Mouse (Mus musculus) forebrain, embryonic 13.5 days (tissue): ENCODE measurements at regions not wholly inside any gene's neighbourhood (a gene's known extent, or its start where the extent isn't known, plus 50 kb on each side); places are given as distances from the start of the nearest gene placed in this dataset.

Experiments
- ATAC-seq: fragments of 200-750 bp; cut with Nextera tagmentation; 2 replicates; pipeline ENCODE4 v1.8.0; 2017
- H3K27ac ChIP-seq: fragments of 300-500 bp; sonication (generic); 2 replicates; pipeline ENCODE4 v1.5.1; 2015; ENCODE audit warnings: inconsistent platforms, mild to moderate bottlenecking, moderate library complexity
- H3K27me3 ChIP-seq: fragments of 300-500 bp; sonication (generic); 2 replicates; pipeline ENCODE4 v1.6.1; 2015; ENCODE audit warnings: mild to moderate bottlenecking, inconsistent platforms
- H3K36me3 ChIP-seq: fragments of 300-500 bp; sonication (generic); 2 replicates; pipeline ENCODE4 v1.6.1; 2015; ENCODE audit warnings: mild to moderate bottlenecking, inconsistent platforms; ENCODE audit not compliant: poor library complexity, severe bottlenecking
- H3K4me1 ChIP-seq: fragments of 300-500 bp; sonication (generic); 2 replicates; pipeline ENCODE4 v1.6.1; 2015; ENCODE audit warnings: inconsistent platforms
- H3K4me2 ChIP-seq: fragments of 300-500 bp; sonication (generic); 2 replicates; pipeline ENCODE4 v1.6.1; 2015; ENCODE audit warnings: inconsistent platforms, mild to moderate bottlenecking, moderate library complexity
- H3K4me3 ChIP-seq: fragments of 300-500 bp; sonication (generic); 2 replicates; pipeline ENCODE4 v1.5.1; 2015; ENCODE audit warnings: mild to moderate bottlenecking, inconsistent platforms
- H3K9ac ChIP-seq: fragments of 300-500 bp; sonication (generic); 2 replicates; pipeline ENCODE4 v1.6.1; 2015; ENCODE audit warnings: mild to moderate bottlenecking, inconsistent platforms
- H3K9me3 ChIP-seq: fragments of 300-500 bp; sonication (generic); replicated peaks from 2 replicates; pipeline ENCODE4 v1.6.1; 2016; ENCODE audit warnings: inconsistent platforms
- WGBS: fragments of 180-500 bp; shearing (Covaris S2); methylation state at CpG from one replicate; pipeline ENCODE4 v1.1.7; 2015; 5-methylcytosine and 5-hydroxymethylcytosine counted together

- no peak overlapping the region for H3K4me2 ChIP-seq
- H3K36me3 ChIP-seq, result no peaks in the 10 kb centered on the region
- 76% methylated on average over 5 of the region's 5 CpGs for WGBS
- H3K9me3 ChIP-seq, result no peaks in the 10 kb centered on the region
- no peaks in the 10 kb centered on the region for H3K27me3 ChIP-seq
- H3K4me3 ChIP-seq, result no peak overlapping the region
- no peak overlapping the region for H3K27ac ChIP-seq
- no peaks in the 10 kb centered on the region for H3K4me1 ChIP-seq
- no peak for ATAC-seq
- no peak overlapping the region for H3K9ac ChIP-seq
These were observed 432.6 kb downstream of the Mctp2 start for GRCm38 (mm10) chr7:71873817-71874216.

GRCm38 (mm10) chr7:71872912-71873311, 433.5 kb downstream of the Mctp2 start:
- 70% methylated on average over 6 of the region's 6 CpGs for WGBS
- no peaks in the 10 kb centered on the region for H3K36me3 ChIP-seq
- no peak for ATAC-seq

DNA sequence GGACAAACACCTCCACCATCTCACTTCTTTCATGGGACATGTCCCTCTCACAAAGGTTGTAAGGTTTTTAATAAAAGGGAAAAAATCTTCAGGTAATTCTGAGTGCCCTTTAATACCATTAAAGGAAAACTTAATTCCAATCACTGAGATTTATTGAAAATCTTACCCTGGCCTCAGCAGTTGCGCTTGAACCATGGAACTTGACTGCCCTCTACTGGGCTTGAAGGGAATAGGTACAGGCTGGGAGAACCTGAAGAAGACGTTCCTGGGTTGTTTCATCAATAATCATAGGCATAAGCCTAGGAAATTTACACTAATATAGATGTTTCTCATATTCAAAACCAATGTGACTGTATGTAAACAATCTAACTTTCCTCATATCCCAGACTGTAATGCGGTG, 439.3 kb downstream of the Mctp2 start:
- H3K36me3 ChIP-seq, result no peaks in the 10 kb centered on the region
- no peaks in the 10 kb centered on the region for H3K9me3 ChIP-seq
- no peak overlapping the region for H3K9ac ChIP-seq
- ATAC-seq, result peak; percentile 72
- WGBS, result 13% methylated on average over 3 of the region's 3 CpGs
- peaks cover 11% of the 10 kb centered on the region for H3K4me1 ChIP-seq
- H3K4me3 ChIP-seq, result no peak overlapping the region
- 0 out of 2 replicates have a peak, but pooled peaks cover 2% of the 10 kb centered on the region for H3K27me3 ChIP-seq
- no peak overlapping the region for H3K27ac ChIP-seq
- no peak overlapping the region for H3K4me2 ChIP-seq

More at GRCm38 (mm10) chr7:71872912-71873311, 433.5 kb downstream of the Mctp2 start:
- H3K9ac ChIP-seq, result no peak overlapping the region
- no peaks in the 10 kb centered on the region for H3K27me3 ChIP-seq
- no peaks in the 10 kb centered on the region for H3K9me3 ChIP-seq
- no peak overlapping the region for H3K4me3 ChIP-seq
- no peak overlapping the region for H3K27ac ChIP-seq
- H3K4me2 ChIP-seq, result no peak overlapping the region
- H3K4me1 ChIP-seq, result no peaks in the 10 kb centered on the region

GRCm38 (mm10) chr7:71865371-71866166, 440.8 kb downstream of the Mctp2 start:
- ATAC-seq, result peak; percentile 42; the same call in 1 of the 2 replicates
- WGBS, result 7% methylated on average over 15 of the region's 15 CpGs
- Histone ChIP-seq H3K27me3 (0 out of 2 replicates have a peak, but pooled peaks cover 2% of the 10 kb centered on the region), H3K4me3 (no peak overlapping the region), H3K4me1 (peaks cover 11% of the 10 kb centered on the region), H3K36me3 (no peaks in the 10 kb centered on the region), H3K9me3 (no peaks in the 10 kb centered on the region), H3K27ac (no peak overlapping the region), H3K4me2 (peak overlapping the region; percentile 29), H3K9ac (no peak overlapping the region)

DNA sequence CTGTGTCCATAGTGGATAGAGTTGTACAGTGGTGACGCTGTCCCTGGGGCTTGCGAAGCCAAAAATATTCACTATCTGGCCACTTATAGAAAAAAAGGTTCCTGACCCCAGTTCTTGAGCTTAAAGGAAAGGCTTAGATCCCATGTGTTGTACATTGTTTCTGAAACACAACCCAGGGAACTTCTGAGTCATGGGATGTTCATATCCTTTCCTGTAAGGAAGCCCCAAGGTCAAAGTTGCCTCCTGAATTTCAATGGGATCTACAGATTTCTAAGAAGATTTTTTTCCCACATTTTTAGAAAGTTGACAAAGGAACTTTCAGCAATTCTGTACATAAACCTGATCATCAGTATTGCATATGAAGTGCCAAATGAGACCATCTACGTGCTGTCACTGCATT, 453.5 kb downstream of the Mctp2 start:
- no peaks in the 10 kb centered on the region for H3K4me1 ChIP-seq
- no peak overlapping the region for H3K9ac ChIP-seq
- H3K4me3 ChIP-seq, result no peak overlapping the region
- no peak for ATAC-seq
- no peaks in the 10 kb centered on the region for H3K9me3 ChIP-seq
- no peak overlapping the region for H3K4me2 ChIP-seq
- H3K36me3 ChIP-seq, result no peaks in the 10 kb centered on the region
- no peaks in the 10 kb centered on the region for H3K27me3 ChIP-seq
- 83% methylated on average over 3 of the region's 3 CpGs for whole genome bisulfite sequencing
- no peak overlapping the region for H3K27ac ChIP-seq

DNA sequence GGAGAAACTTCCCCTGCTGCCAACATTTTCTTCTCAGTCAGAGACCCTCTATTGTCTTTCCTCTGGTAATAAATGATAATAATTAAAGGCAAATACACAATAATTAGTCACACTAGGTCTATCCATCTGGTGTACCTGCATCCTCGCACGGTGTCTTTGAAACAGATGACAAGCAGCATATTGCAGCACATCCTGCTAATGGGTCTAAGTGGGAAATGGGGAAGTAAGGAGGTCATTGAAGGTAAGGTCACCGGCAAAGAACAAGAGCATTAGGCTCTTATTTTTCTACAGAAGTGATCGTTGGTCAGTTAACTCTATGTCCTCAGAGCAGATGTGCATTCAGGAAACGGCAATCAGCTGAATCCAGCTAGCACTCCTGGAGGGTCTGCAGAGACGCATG, 457.2 kb downstream of the Mctp2 start:
- ATAC-seq, result no peak
- H3K9me3 ChIP-seq, result no peaks in the 10 kb centered on the region
- H3K4me1 ChIP-seq, result no peaks in the 10 kb centered on the region
- H3K36me3 ChIP-seq, result no peaks in the 10 kb centered on the region
- no peak overlapping the region for H3K27ac ChIP-seq
- H3K27me3 ChIP-seq, result no peaks in the 10 kb centered on the region
- no peak overlapping the region for H3K4me2 ChIP-seq
- H3K4me3 ChIP-seq, result no peak overlapping the region
- WGBS, result 76% methylated on average over 6 of the region's 6 CpGs
- H3K9ac ChIP-seq, result no peak overlapping the region

DNA sequence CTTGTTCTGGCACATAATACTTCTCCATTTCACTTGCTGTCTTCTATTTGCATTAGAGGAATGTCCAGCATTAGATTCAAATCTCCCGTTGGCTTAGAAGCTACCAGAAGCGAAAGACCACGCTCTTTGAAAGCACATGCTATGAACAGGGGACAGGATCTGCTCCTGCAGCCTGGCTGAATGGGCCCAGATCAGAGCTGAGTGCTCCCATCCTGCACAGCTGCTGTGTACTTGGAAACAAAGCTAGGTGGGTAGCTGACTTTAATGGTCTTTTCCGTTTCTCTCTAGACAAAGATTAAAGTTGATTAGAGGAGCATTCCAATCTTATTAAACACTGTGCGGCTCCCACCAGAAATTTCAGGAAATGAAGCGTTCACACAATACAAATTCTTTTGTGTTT, 468.6 kb downstream of the Mctp2 start:
- Histone ChIP-seq H3K36me3 (no peaks in the 10 kb centered on the region), H3K27ac (no peak overlapping the region), H3K9me3 (no peaks in the 10 kb centered on the region), H3K27me3 (no peaks in the 10 kb centered on the region), H3K9ac (no peak overlapping the region), H3K4me3 (no peak overlapping the region), H3K4me2 (no peak overlapping the region), H3K4me1 (no peaks in the 10 kb centered on the region)
- ATAC-seq, result no peak
- WGBS, result 69% methylated on average over 6 of the region's 6 CpGs

DNA sequence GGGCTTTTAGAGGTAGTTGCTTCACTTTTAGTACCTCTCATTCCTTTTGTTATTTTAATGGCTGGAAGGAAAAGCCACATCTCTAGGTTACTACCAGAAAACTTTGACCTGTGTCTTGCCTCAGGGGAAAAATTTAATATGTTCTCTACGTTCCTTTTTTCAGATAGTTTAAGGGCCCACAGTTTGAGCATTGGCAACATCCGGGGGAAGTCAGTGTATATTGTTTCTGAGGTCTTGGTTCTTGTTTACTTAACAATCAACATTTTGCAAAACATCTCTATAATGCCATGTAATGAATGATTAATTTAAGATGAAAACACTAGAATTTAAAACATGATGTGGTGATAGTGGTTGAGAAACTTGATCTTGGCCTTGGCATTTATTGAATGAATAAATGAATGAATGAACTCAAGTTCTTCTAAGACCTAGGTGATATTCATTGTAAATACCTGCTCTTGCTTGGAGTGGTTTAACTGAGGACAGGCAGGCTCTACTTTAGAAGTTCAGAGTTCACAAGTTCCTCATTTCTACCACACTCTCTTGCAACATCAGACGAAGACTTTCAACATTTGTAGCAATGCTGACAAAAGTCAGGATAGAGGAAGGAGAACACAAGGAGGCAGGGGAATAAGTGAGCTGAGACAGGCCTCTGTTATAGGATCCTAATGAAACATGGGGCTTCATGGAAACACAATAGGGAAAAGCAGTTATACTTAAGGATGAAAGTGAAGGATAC, 474.4 kb downstream of the Mctp2 start:
- no peak overlapping the region for H3K4me3 ChIP-seq
- H3K27me3 ChIP-seq, result no peaks in the 10 kb centered on the region
- H3K9me3 ChIP-seq, result no peaks in the 10 kb centered on the region
- H3K9ac ChIP-seq, result no peak overlapping the region
- no peak overlapping the region for H3K4me2 ChIP-seq
- WGBS, result 88% methylated on average over 3 of the region's 3 CpGs
- H3K27ac ChIP-seq, result no peak overlapping the region
- H3K36me3 ChIP-seq, result no peaks in the 10 kb centered on the region
- ATAC-seq, result no peak
- H3K4me1 ChIP-seq, result no peaks in the 10 kb centered on the region

DNA sequence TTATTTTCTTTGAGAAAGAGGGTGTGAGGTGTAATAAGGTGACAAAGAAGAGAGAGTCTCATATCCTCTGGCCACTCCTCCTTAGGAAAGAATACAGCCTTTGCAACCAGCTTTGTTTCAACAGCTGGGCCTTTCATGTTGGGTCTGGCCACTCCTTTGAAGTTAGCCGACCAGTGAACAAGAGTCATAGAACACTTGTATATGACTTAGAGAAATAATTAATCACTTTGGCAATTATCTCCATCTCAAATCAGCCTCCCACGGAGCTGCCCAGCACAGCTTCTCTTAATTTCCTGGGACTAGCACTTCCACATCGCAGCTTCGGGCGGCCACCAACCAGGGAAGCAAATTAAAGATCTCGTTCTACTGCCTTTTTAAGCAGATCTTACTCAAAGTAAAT, 476.8 kb downstream of the Mctp2 start:
- Histone ChIP-seq H3K4me2 (no peak overlapping the region), H3K36me3 (no peaks in the 10 kb centered on the region), H3K27me3 (no peaks in the 10 kb centered on the region), H3K27ac (no peak overlapping the region), H3K4me1 (no peaks in the 10 kb centered on the region), H3K4me3 (no peak overlapping the region), H3K9me3 (no peaks in the 10 kb centered on the region), H3K9ac (no peak overlapping the region)
- ATAC-seq, result no peak
- 33% methylated on average over 6 of the region's 6 CpGs for WGBS

- no peaks in the 10 kb centered on the region for H3K36me3 ChIP-seq
- H3K9ac ChIP-seq, result no peak overlapping the region
- H3K9me3 ChIP-seq, result no peaks in the 10 kb centered on the region
- no peak overlapping the region for H3K4me2 ChIP-seq
- no peaks in the 10 kb centered on the region for H3K4me1 ChIP-seq
- 85% methylated on average over 11 of the region's 11 CpGs for WGBS
- H3K4me3 ChIP-seq, result no peak overlapping the region
- no peak overlapping the region for H3K27ac ChIP-seq
- ATAC-seq, result no peak
- H3K27me3 ChIP-seq, result no peaks in the 10 kb centered on the region
These were observed 464.9 kb upstream of the Gm10295 start for GRCm38 (mm10) chr7:71816138-71816537.

- H3K4me3 ChIP-seq, result no peak overlapping the region
- no peak overlapping the region for H3K4me2 ChIP-seq
- ATAC-seq, result no peak
- H3K36me3 ChIP-seq, result no peaks in the 10 kb centered on the region
- no peaks in the 10 kb centered on the region for H3K27me3 ChIP-seq
- whole genome bisulfite sequencing, result 42% methylated on average over 7 of the region's 7 CpGs
- no peak overlapping the region for H3K27ac ChIP-seq
- H3K9me3 ChIP-seq, result no peaks in the 10 kb centered on the region
- H3K4me1 ChIP-seq, result no peaks in the 10 kb centered on the region
- H3K9ac ChIP-seq, result no peak overlapping the region
These were observed 442.9 kb upstream of the Gm10295 start for GRCm38 (mm10) chr7:71794201-71794600.

DNA sequence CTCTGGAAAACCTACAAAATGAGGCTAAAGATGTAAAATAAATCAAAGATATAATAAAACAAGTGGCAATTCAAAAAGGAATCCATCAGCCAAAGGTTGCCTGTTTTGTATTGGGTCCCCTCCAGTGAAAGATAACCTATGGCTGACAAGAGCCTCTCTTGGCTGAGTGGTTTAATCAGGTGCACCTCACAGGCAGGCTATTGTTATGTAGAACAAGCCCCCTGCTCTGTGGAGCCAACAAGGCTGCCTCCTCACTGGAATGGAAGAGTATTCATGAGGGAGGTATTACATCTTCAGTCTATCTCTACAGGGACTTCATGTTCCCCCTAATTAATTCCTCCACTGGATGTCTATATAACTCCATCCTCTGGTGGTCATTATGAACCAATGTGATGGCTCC, 437.1 kb upstream of the Gm10295 start:
- H3K4me2 ChIP-seq, result no peak overlapping the region
- no peak overlapping the region for H3K27ac ChIP-seq
- no peaks in the 10 kb centered on the region for H3K9me3 ChIP-seq
- H3K36me3 ChIP-seq, result no peaks in the 10 kb centered on the region
- H3K4me3 ChIP-seq, result no peak overlapping the region
- ATAC-seq, result no peak
- no peaks in the 10 kb centered on the region for H3K27me3 ChIP-seq
- H3K9ac ChIP-seq, result no peak overlapping the region
- no peaks in the 10 kb centered on the region for H3K4me1 ChIP-seq
